Mouse (Mus musculus) heart, adult 2 months (tissue): ENCODE results near the gene Gpr108. TPM values are rescaled to one million over a fixed set of nuclear protein-coding genes. Genes with fewer than 3 reads are reported as not detected.

Experiments used
- DNase-seq, 2 experiments: peaks; one replicate each; pipeline ENCODE4 v3.0.0; 2021
- H3K27ac ChIP-seq: fragments of 200-600 bp; 2 replicates; pipeline ENCODE4 v1.8.1; 2022
- H3K27me3 ChIP-seq: fragments of 200-500 bp; 2 replicates; pipeline ENCODE4 v1.6.1; 2012; ENCODE audit warnings: mild to moderate bottlenecking, low read length, inconsistent platforms, mixed read lengths; ENCODE audit not compliant: control insufficient read depth, insufficient read depth
- H3K36me3 ChIP-seq: fragments of 200-500 bp; 2 replicates; pipeline ENCODE4 v1.6.1; 2012; ENCODE audit warnings: low read length, inconsistent platforms; ENCODE audit not compliant: control insufficient read depth, insufficient read depth
- H3K4me1 ChIP-seq: fragments of 200-500 bp; 2 replicates; pipeline ENCODE4 v1.6.1; 2011; ENCODE audit warnings: low read length; ENCODE audit not compliant: control insufficient read depth, insufficient read depth
- H3K4me3 ChIP-seq: fragments of 200-600 bp; 2 replicates; pipeline ENCODE4 v1.8.1; 2022
- H3K79me2 ChIP-seq: fragments of 200-500 bp; replicated peaks from 2 replicates; pipeline ENCODE4 v1.6.1; 2012; ENCODE audit warnings: mild to moderate bottlenecking, inconsistent platforms, low read length, moderate library complexity, mixed read lengths; ENCODE audit not compliant: control insufficient read depth, insufficient read depth
- H3K9ac ChIP-seq: fragments of 200-500 bp; 2 replicates; pipeline ENCODE4 v1.6.1; 2012; ENCODE audit warnings: low read depth, mild to moderate bottlenecking, control low read depth, inconsistent platforms, low read length, mixed read lengths
- CTCF ChIP-seq: fragments of 200-600 bp; IDR thresholded peaks from 2 replicates; pipeline ENCODE4 v1.8.1; 2022; ENCODE audit warnings: antibody characterized with exemption, mild to moderate bottlenecking, moderate library complexity
- EP300 ChIP-seq: fragments of 200-500 bp; IDR thresholded peaks from 2 replicates; pipeline ENCODE4 v1.6.1; 2011; ENCODE audit warnings: low read depth, low read length, control low read depth; ENCODE audit not compliant: insufficient read depth
- POLR2A ChIP-seq: fragments of 200-500 bp; IDR thresholded peaks from 2 replicates; pipeline ENCODE4 v1.6.1; 2011; ENCODE audit warnings: mild to moderate bottlenecking, low read depth, low read length, control low read depth; ENCODE audit not compliant: insufficient read depth
- WGBS: fragments of 180-500 bp; shearing (Covaris S2); methylation state at CpG from one replicate; pipeline ENCODE4 v1.1.7; 2018; 5-methylcytosine and 5-hydroxymethylcytosine counted together
- intact Hi-C: fragments of 180-260 bp; cut with DNase I; formaldehyde crosslinking; loops from one replicate; pipeline ENCODE4 v1.15.1; 2025
- microRNA-seq, 2 experiments: library from miRNA; unstranded; fragments of <30 nt; microRNA quantifications; one replicate each; pipeline ENCODE4 v1.2.0; 2021
- polyA plus RNA-seq: library from polyadenylated mRNA; depleted of rRNA; stranded (reverse); fragments of >200 nt; gene quantifications from 2 replicates; pipeline ENCODE4 v1.2.3, GENCODE M21; 2012; rRNA removed
- total RNA-seq, 2 experiments: library from RNA; stranded (reverse); gene quantifications; 2 replicates each; pipeline ENCODE4 v1.2.3; 2021

Gpr108 gene
- total and polyA plus RNA-seq, 3 experiments, result 27.8 to 37.9 (median 32.7) TPM

GRCm38 (mm10) chr17:57188510-57189192 is 59.6 kb downstream of the Gpr108 start:
- DNase-seq, result no peak
- 41% methylated on average over 12 of the region's 12 CpGs for WGBS
- no peak overlapping the region for H3K4me3 ChIP-seq
- intact Hi-C loops, result no loop called here
- no peak overlapping the region for H3K27ac ChIP-seq
- H3K27me3 ChIP-seq, result no peaks in the 10 kb centered on the region
- TF ChIP-seq POLR2A (no peak), EP300 (no peak), CTCF (no peak)
- H3K79me2 ChIP-seq, result no peaks in the 10 kb centered on the region
- no peak overlapping the region for H3K9ac ChIP-seq
- no peaks in the 10 kb centered on the region for H3K4me1 ChIP-seq
- H3K36me3 ChIP-seq, result no peaks in the 10 kb centered on the region

DNA sequence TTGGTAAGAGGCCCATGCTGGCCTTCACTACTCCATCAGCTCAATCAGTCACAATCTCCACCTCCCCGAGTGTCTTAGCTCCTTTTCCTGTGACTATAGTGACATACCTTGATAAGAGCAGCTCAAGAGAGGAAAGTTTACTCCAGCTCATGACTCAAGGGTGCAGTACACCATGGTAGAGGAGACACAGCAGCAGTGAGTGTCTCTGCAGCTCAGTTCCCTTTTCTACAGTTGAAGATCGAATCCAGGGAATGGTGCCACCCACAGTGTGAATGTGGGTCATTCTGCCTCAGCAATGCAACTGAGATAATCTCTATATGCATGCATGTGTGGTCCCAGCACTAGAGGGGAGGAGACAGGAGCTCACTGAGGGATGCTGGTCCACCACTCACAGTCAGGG is 62.6 kb downstream of the Gpr108 start:
- no peaks in the 10 kb centered on the region for H3K27me3 ChIP-seq
- intact Hi-C loops, result no loop called here
- no peak for TF ChIP-seq EP300
- H3K4me3 ChIP-seq, result no peak overlapping the region
- WGBS, result 46% methylated on average over 2 of the region's 2 CpGs
- no peaks in the 10 kb centered on the region for H3K79me2 ChIP-seq
- H3K9ac ChIP-seq, result no peak overlapping the region
- H3K27ac ChIP-seq, result no peak overlapping the region
- H3K36me3 ChIP-seq, result no peaks in the 10 kb centered on the region
- no peak for DNase-seq
- H3K4me1 ChIP-seq, result no peaks in the 10 kb centered on the region

Small RNA genes within 50 kb of the gene (microRNA-seq; reads per million reads assigned to microRNA genes)
- 0 reads per million in 2 experiments for gene Mir6978

Other genes starting within 250 kb of the Gpr108 start
- not detected for gene Pspn, start 248.4 kb downstream of the Gpr108 start, total RNA-seq
- gene Pspn, start 248.4 kb downstream of the Gpr108 start, polyA plus RNA-seq, result not detected in 2 replicates
- 10 to 100 TPM; 20.7 TPM for gene Gtf2f1, start 237.2 kb downstream of the Gpr108 start, total RNA-seq
- 12.3 and 14.3 TPM in 2 replicates for gene Gtf2f1, start 237.2 kb downstream of the Gpr108 start, polyA plus RNA-seq
- under 1 TPM in 1 of 2 experiments, not detected in 1; 0.18 TPM for gene Gm17949, start 237.0 kb downstream of the Gpr108 start, total RNA-seq
- not detected in 2 replicates for gene Gm17949, start 237.0 kb downstream of the Gpr108 start, polyA plus RNA-seq
- gene Khsrp, start 216.9 kb downstream of the Gpr108 start, total RNA-seq, result 10 to 100 TPM; 42.6 to 44.5 TPM
- 35.7 and 36.5 TPM in 2 replicates for gene Khsrp, start 216.9 kb downstream of the Gpr108 start, polyA plus RNA-seq
- gene Slc25a41, start 206.8 kb downstream of the Gpr108 start, total RNA-seq, result not detected
- 0.18 TPM in 1 of 2 replicates, not detected in the other for gene Slc25a41, start 206.8 kb downstream of the Gpr108 start, polyA plus RNA-seq
- gene Crb3, start 189.3 kb downstream of the Gpr108 start, total RNA-seq, result not detected
- 0.26 and 1.2 TPM in 2 replicates for gene Crb3, start 189.3 kb downstream of the Gpr108 start, polyA plus RNA-seq
- gene Slc25a23, start 188.6 kb downstream of the Gpr108 start, total RNA-seq, result 10 to 100 TPM; 63.5 to 70.9 TPM
- 67.5 and 72.4 TPM in 2 replicates for gene Slc25a23, start 188.6 kb downstream of the Gpr108 start, polyA plus RNA-seq
- gene Dennd1c, start 169.9 kb downstream of the Gpr108 start, total RNA-seq, result 1 to 10 TPM; 1.1 to 2.0 TPM
- 5.1 and 6.0 TPM in 2 replicates for gene Dennd1c, start 169.9 kb downstream of the Gpr108 start, polyA plus RNA-seq
- gene Tubb4a, start 160.7 kb downstream of the Gpr108 start, total RNA-seq, result 1 to 10 TPM; 1.5 to 2.7 TPM
- 4.0 and 6.1 TPM in 2 replicates for gene Tubb4a, start 160.7 kb downstream of the Gpr108 start, polyA plus RNA-seq
- under 1 TPM; 0.26 to 0.80 TPM for gene Tnfsf9, start 143.1 kb downstream of the Gpr108 start, total RNA-seq
- gene Tnfsf9, start 143.1 kb downstream of the Gpr108 start, polyA plus RNA-seq, result 0.67 and 1.2 TPM in 2 replicates
- not detected for gene Cd70, start 98.7 kb downstream of the Gpr108 start, total RNA-seq
- not detected in 2 replicates for gene Cd70, start 98.7 kb downstream of the Gpr108 start, polyA plus RNA-seq
- under 1 TPM; 0.11 to 0.13 TPM for gene Tnfsf14, start 54.3 kb downstream of the Gpr108 start, total RNA-seq
- gene Tnfsf14, start 54.3 kb downstream of the Gpr108 start, polyA plus RNA-seq, result 0.18 TPM in 2 replicates
- gene C3, start 20.3 kb downstream of the Gpr108 start, total RNA-seq, result 10 to 100 TPM; 91.5 to 91.6 TPM
- 119 and 160 TPM in 2 replicates for gene C3, start 20.3 kb downstream of the Gpr108 start, polyA plus RNA-seq
- gene Trip10, start 1.0 kb upstream of the Gpr108 start, total RNA-seq, result 100 to 1,000 TPM; 107 to 128 TPM
- 69.0 and 83.2 TPM in 2 replicates for gene Trip10, start 1.0 kb upstream of the Gpr108 start, polyA plus RNA-seq
- 1 to 10 TPM; 1.9 to 2.2 TPM for gene Vav1, start 30.7 kb upstream of the Gpr108 start, total RNA-seq
- 1.8 and 2.0 TPM in 2 replicates for gene Vav1, start 30.7 kb upstream of the Gpr108 start, polyA plus RNA-seq
- 10 to 100 TPM in 1 of 2 experiments, 1 to 10 TPM in 1; 8.6 to 12.6 TPM for gene Adgre1, start 110.2 kb upstream of the Gpr108 start, total RNA-seq
- gene Adgre1, start 110.2 kb upstream of the Gpr108 start, polyA plus RNA-seq, result 7.9 and 11.0 TPM in 2 replicates